Mouse (Mus musculus): Measurements from ENCODE around the gene Mob3c.

The Mob3c gene

GRCm38 (mm10) chr4:115827888-115828571 lies at the start of gene Mob3c:
Gene Mob3c (plus strand): TSS chr4:115828092.
- DNase-seq (ENCODE audit: low spot score in 2 of 2), result peak; percentile 50 to 60

- DNase-seq (ENCODE audit: low spot score in 2 of 2), result no peak
Observed at GRCm38 (mm10) chr4:115780269-115780668, 47.6 kb upstream of the Mob3c start.

GRCm38 (mm10) chr4:115780918-115781317 lies 47.0 kb upstream of the Mob3c start, which contains the start of gene Tex38:
Gene Tex38 (minus strand): TSS chr4:115781018.
- DNase-seq (ENCODE audit: low spot score in 2 of 2), result no peak

GRCm38 (mm10) chr4:115782026-115782805 lies 45.7 kb upstream of the Mob3c start:
- no peak for DNase-seq (ENCODE audit: low spot score in 2 of 2)

GRCm38 (mm10) chr4:115784769-115785510 lies 43.0 kb upstream of the Mob3c start, which contains the start of gene Atpaf1:
Gene Atpaf1 (plus strand): TSS chr4:115784812.
- peak; percentile 41 to 66 for DNase-seq (ENCODE audit: low spot score in 2 of 2)

GRCm38 (mm10) chr4:115785511-115786034 lies 42.3 kb upstream of the Mob3c start:
- DNase-seq (ENCODE audit: low spot score in 2 of 2), result no peak

- no peak for DNase-seq (ENCODE audit: low spot score in 2 of 2)
Observed at GRCm38 (mm10) chr4:115790864-115791263, 37.0 kb upstream of the Mob3c start.

GRCm38 (mm10) chr4:115795360-115795759 lies 32.5 kb upstream of the Mob3c start:
- DNase-seq (ENCODE audit: low spot score in 2 of 2), result no peak

- no peak for DNase-seq (ENCODE audit: low spot score in 2 of 2)
Observed at GRCm38 (mm10) chr4:115799981-115800380, 27.9 kb upstream of the Mob3c start.

- no peak for DNase-seq (ENCODE audit: low spot score in 2 of 2)
Observed at GRCm38 (mm10) chr4:115812326-115812725, 15.6 kb upstream of the Mob3c start.

- no peak for DNase-seq (ENCODE audit: low spot score in 2 of 2)
Observed at GRCm38 (mm10) chr4:115815606-115816005, 12.3 kb upstream of the Mob3c start.

GRCm38 (mm10) chr4:115820199-115820598 lies 7.7 kb upstream of the Mob3c start:
- no peak for DNase-seq (ENCODE audit: low spot score in 2 of 2)

- DNase-seq (ENCODE audit: low spot score in 2 of 2), result no peak
Observed at GRCm38 (mm10) chr4:115820944-115821343, 6.9 kb upstream of the Mob3c start.

GRCm38 (mm10) chr4:115821431-115821830 lies 6.5 kb upstream of the Mob3c start:
- DNase-seq (ENCODE audit: low spot score in 2 of 2), result no peak

GRCm38 (mm10) chr4:115821928-115822327 lies 6.0 kb upstream of the Mob3c start:
- DNase-seq (ENCODE audit: low spot score in 2 of 2), result no peak

- DNase-seq (ENCODE audit: low spot score in 2 of 2), result no peak
Observed at GRCm38 (mm10) chr4:115824178-115824577, 3.7 kb upstream of the Mob3c start.

GRCm38 (mm10) chr4:115825271-115825670 lies 2.6 kb upstream of the Mob3c start:
- DNase-seq (ENCODE audit: low spot score in 2 of 2), result no peak

- no peak for DNase-seq (ENCODE audit: low spot score in 2 of 2)
Observed at GRCm38 (mm10) chr4:115827066-115827465, 826 bp upstream of the Mob3c start.

GRCm38 (mm10) chr4:115827535-115827887 lies 381 bp upstream of the Mob3c start:
- no peak for DNase-seq (ENCODE audit: low spot score in 2 of 2)

- DNase-seq (ENCODE audit: low spot score in 2 of 2), result no peak
Observed at GRCm38 (mm10) chr4:115828572-115828902, 645 bp downstream of the Mob3c start.

- no peak for DNase-seq (ENCODE audit: low spot score in 2 of 2)
Observed at GRCm38 (mm10) chr4:115830491-115830890, 2.6 kb downstream of the Mob3c start.

GRCm38 (mm10) chr4:115831221-115831620 lies 3.3 kb downstream of the Mob3c start:
- DNase-seq (ENCODE audit: low spot score in 2 of 2), result no peak
